Mouse (Mus musculus) liver, embryonic 16.5 days (tissue): ENCODE data around the gene Plin3. TPM values are rescaled to one million over a fixed set of nuclear protein-coding genes. Genes with fewer than 3 reads are reported as not detected.

Source experiments
- ATAC-seq: fragments of 200-750 bp; cut with Nextera tagmentation; 2 replicates; pipeline ENCODE4 v1.8.0; 2017; ENCODE audit warnings: low read depth, mild to moderate bottlenecking, moderate number of reproducible peaks, moderate library complexity
- H3K27ac ChIP-seq: fragments of 300-500 bp; sonication (generic); 2 replicates; pipeline ENCODE4 v1.5.1; 2014; ENCODE audit warnings: mild to moderate bottlenecking, low read length
- H3K27me3 ChIP-seq: fragments of 300-500 bp; sonication (generic); 2 replicates; pipeline ENCODE4 v1.6.1; 2014; ENCODE audit warnings: low read depth, low read length, mixed read lengths; ENCODE audit not compliant: control insufficient read depth, insufficient read depth
- H3K36me3 ChIP-seq: fragments of 300-500 bp; sonication (generic); 2 replicates; pipeline ENCODE4 v1.6.1; 2014; ENCODE audit warnings: mild to moderate bottlenecking; ENCODE audit not compliant: control insufficient read depth, insufficient read depth
- H3K4me1 ChIP-seq: fragments of 300-500 bp; sonication (generic); 2 replicates; pipeline ENCODE4 v1.6.1; 2014; ENCODE audit warnings: low read depth, low read length, mixed read lengths; ENCODE audit not compliant: control insufficient read depth
- H3K4me2 ChIP-seq: fragments of 300-500 bp; sonication (generic); 2 replicates; pipeline ENCODE4 v1.6.1; 2014; ENCODE audit warnings: low read depth, low read length, mixed read lengths
- H3K4me3 ChIP-seq: fragments of 300-500 bp; sonication (generic); 2 replicates; pipeline ENCODE4 v1.5.1; 2014; ENCODE audit warnings: low read depth, mild to moderate bottlenecking, low read length
- H3K9ac ChIP-seq: fragments of 300-500 bp; sonication (generic); 2 replicates; pipeline ENCODE4 v1.6.1; 2014; ENCODE audit warnings: low read depth, low read length
- H3K9me3 ChIP-seq: fragments of 300-500 bp; sonication (generic); replicated peaks from 2 replicates; pipeline ENCODE4 v1.6.1; 2016; ENCODE audit warnings: low read length; ENCODE audit not compliant: control insufficient read depth
- WGBS: fragments of 180-500 bp; shearing (Covaris S2); extraction: QIAGEN DNeasy Blood & Tissue Kit; methylation state at CpG from one replicate; pipeline ENCODE4 v1.1.7; 2014; ENCODE audit not compliant: insufficient replicate concordance; 5-methylcytosine and 5-hydroxymethylcytosine counted together
- polyA plus RNA-seq: library from polyadenylated mRNA; unstranded; fragments of >200 nt; fragmentation: Nextera tagmentation; extraction: Ambion mirVana; gene quantifications from 2 replicates; pipeline ENCODE4 v1.2.1, GENCODE M21; 2015

The Plin3 gene
- 35.9 and 37.6 TPM in 2 replicates for polyA plus RNA-seq

DNA sequence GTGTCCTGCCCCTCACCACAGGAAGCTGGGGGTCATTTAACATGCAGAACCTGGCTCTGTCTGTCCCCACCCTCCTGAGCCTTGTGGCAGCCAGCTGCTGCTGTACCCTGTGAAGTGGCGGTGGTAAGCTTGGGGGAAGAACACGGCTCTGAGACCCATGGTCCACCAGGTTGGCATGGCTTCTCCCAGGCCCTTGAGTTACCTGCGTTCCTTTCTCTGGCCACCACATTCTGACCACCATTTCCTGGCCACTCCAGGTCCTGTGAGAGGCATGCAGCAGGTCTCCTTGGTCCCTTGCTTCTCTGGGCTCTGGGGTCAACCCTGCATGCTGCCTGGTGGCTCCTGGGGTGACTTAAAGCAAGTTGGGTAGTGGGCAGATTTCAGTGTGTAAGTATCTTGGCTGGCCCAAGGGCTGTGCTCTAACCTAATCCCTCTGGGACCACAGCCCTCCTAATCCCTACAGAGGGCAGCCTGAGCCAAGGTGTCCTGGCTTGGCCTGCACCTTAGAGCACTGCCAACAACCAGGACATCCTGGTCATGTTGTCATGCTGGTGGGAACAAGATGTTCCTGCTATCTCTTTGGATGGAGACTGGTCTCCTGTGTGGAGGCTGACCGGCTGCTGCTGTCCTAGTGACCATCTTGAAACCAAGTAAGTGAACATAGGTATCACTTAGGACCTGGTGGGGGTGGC, at the start of gene Plin3:
TSS of gene Plin3 (minus strand) at position 343 of the 692 bp plus-strand sequence.
- no peak for ATAC-seq
- Histone ChIP-seq H3K27ac (no peak within 1 kb of the TSS; the same call in 1 of the 2 replicates), H3K4me3 (no peak within 1 kb of the TSS), H3K4me2 (peak within 1 kb of the TSS; percentile 70), H3K27me3 (no peaks in the 10 kb centered on the region), H3K36me3 (no peaks in the 10 kb centered on the region), H3K9me3 (no peaks in the 10 kb centered on the region), H3K9ac (no peak within 1 kb of the TSS; the same call in 1 of the 2 replicates), H3K4me1 (peaks cover 44% of the 10 kb centered on the region)
- WGBS = 83% methylated on average over 4 of the region's 4 CpGs

DNA sequence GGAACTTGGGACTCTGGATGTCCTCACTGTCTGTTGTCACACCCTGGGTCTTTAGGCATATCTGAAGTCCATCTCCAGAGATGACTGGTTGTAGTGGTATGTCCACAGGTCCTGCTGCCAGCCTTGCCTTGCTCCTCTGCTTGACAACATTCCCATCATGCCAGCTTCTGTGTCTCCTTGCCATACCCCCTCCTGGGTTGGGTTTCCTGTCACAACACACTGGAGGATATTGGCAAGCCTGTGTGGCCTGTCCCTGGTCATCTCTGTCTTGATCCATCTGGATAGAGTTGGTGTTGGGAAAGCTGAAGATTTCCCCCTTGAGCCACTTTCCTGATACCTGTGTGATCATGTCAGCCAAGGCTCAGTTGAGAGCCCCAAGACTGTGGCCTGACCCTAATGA, 48.0 kb upstream of the Plin3 start:
- Histone ChIP-seq H3K36me3 (no peaks in the 10 kb centered on the region), H3K4me3 (no peak overlapping the region), H3K9ac (no peak overlapping the region), H3K27me3 (no peaks in the 10 kb centered on the region), H3K9me3 (no peaks in the 10 kb centered on the region), H3K27ac (no peak overlapping the region), H3K4me2 (no peak overlapping the region), H3K4me1 (peaks cover 4% of the 10 kb centered on the region; the same call in 1 of the 2 replicates)
- ATAC-seq = no peak

DNA sequence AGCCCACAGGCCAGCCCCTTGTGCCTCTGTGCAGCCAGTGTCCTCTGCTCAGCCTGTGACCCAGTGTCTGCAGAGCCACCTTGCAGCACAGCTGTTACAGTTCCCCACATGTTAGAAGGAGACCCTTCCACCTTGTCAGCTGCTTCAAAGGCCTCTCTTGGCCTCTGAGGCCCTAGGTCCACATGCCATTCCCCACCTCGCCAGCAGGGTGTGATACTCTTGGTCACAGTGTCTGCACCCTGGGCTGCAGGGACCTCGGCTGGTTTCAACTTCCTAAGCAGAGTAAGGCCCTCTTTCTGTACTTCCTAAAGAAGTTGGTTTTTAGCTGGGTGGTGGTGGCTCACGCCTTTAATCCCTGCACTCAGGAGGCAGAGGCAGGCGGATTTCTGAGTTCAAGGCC, 46.2 kb upstream of the Plin3 start:
- Histone ChIP-seq H3K9ac (no peak overlapping the region), H3K4me2 (no peak overlapping the region), H3K4me3 (no peak overlapping the region), H3K4me1 (peaks cover 4% of the 10 kb centered on the region; the same call in 1 of the 2 replicates), H3K27ac (no peak overlapping the region), H3K27me3 (no peaks in the 10 kb centered on the region), H3K9me3 (no peaks in the 10 kb centered on the region), H3K36me3 (no peaks in the 10 kb centered on the region)
- WGBS = 21% methylated on average over 4 of the region's 4 CpGs
- peak; percentile 35; the same call in 1 of the 2 replicates for ATAC-seq

DNA sequence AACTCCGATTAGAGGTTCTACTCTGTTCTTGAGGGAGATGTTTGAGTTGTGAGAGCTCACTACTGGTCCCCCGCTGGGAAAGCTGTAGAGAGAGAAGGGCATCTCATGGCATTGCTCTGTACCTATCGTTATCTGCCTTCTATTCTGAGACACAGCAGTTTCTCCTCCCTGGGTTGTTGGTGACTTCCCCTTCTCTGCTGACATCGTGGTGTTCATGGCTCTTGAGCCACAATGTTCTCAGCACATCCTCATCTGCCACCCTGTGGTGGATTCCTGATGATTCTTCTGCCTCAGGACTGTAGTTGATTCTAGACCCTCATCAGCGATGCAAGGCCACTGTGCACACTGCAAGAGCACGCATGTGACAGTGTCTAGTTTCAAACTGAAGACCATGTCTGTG, 45.1 kb upstream of the Plin3 start:
- no peak overlapping the region for H3K9ac ChIP-seq
- 0 out of 2 replicates have a peak, but pooled peaks cover 3% of the 10 kb centered on the region for H3K4me1 ChIP-seq
- H3K4me3 ChIP-seq = no peak overlapping the region
- no peaks in the 10 kb centered on the region for H3K9me3 ChIP-seq
- no peaks in the 10 kb centered on the region for H3K27me3 ChIP-seq
- H3K27ac ChIP-seq = no peak overlapping the region
- no peaks in the 10 kb centered on the region for H3K36me3 ChIP-seq
- no peak for ATAC-seq
- H3K4me2 ChIP-seq = no peak overlapping the region
- WGBS = 50% methylated on average over 6 of the region's 6 CpGs

GRCm38 (mm10) chr17:56337190-56337589, 44.5 kb upstream of the Plin3 start:
- no peak overlapping the region for H3K4me2 ChIP-seq
- H3K27ac ChIP-seq = no peak overlapping the region
- 24% methylated on average over 4 of the region's 4 CpGs for WGBS
- H3K36me3 ChIP-seq = no peaks in the 10 kb centered on the region
- no peaks in the 10 kb centered on the region for H3K9me3 ChIP-seq
- ATAC-seq = peak; percentile 7; the same call in 1 of the 2 replicates
- no peak overlapping the region for H3K4me3 ChIP-seq
- H3K4me1 ChIP-seq = 0 out of 2 replicates have a peak, but pooled peaks cover 3% of the 10 kb centered on the region
- H3K9ac ChIP-seq = no peak overlapping the region
- H3K27me3 ChIP-seq = no peaks in the 10 kb centered on the region

- H3K4me1 ChIP-seq = peaks cover 10% of the 10 kb centered on the region
- H3K36me3 ChIP-seq = no peaks in the 10 kb centered on the region
- no peak overlapping the region for H3K9ac ChIP-seq
- H3K27ac ChIP-seq = no peak overlapping the region
- no peaks in the 10 kb centered on the region for H3K27me3 ChIP-seq
- ATAC-seq = no peak
- no peak overlapping the region for H3K4me3 ChIP-seq
- H3K4me2 ChIP-seq = no peak overlapping the region
- WGBS = 59% methylated on average over 8 of the region's 8 CpGs
- no peaks in the 10 kb centered on the region for H3K9me3 ChIP-seq
These were observed 40.3 kb upstream of the Plin3 start for GRCm38 (mm10) chr17:56332987-56333386.

DNA sequence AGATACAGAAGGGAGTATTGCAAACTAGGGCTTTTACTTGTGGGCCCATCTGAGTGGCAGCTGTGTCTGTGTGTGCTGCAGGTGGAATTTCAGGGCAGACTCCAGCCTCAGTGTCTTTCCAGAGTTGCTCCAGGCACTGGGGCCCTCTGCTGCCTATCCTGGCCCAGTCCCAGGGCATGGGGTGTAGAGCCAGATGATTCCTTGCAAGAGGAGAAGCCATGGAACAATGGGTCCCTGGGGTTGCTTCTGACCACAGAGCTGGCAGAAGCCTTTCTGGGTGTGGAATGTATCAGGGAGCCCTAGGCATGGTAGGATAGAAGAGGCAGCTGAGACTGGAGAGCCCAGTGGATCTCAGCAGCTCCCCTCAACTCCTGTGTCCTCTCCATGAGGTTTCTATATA, 38.6 kb upstream of the Plin3 start:
- no peak for ATAC-seq
- H3K9me3 ChIP-seq = no peaks in the 10 kb centered on the region
- H3K4me3 ChIP-seq = no peak overlapping the region
- H3K4me2 ChIP-seq = no peak overlapping the region
- H3K27me3 ChIP-seq = no peaks in the 10 kb centered on the region
- no peaks in the 10 kb centered on the region for H3K36me3 ChIP-seq
- H3K4me1 ChIP-seq = peaks cover 27% of the 10 kb centered on the region
- H3K9ac ChIP-seq = no peak overlapping the region
- no peak overlapping the region for H3K27ac ChIP-seq

DNA sequence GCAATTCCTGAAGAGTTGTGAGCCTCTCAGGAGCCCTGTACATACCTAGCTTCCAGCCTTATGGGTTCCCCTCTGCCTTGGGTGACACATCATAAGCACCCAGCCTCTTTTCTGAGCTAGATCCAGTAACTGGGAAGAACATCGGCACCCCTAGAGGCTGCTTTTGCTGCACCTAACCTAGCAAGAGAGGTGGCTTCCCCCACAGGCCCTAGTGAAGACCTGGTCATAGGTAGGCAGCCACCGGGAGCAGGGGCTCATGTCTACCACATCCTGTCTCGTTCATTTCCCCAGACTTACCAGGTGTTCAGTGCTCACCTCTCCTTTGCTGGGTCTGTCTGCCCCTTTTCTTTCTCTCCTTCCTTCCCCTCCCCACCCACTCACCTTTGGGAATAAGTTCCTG, 37.7 kb upstream of the Plin3 start:
- ATAC-seq = no peak
- Histone ChIP-seq H3K27ac (no peak overlapping the region), H3K4me1 (peaks cover 28% of the 10 kb centered on the region), H3K4me2 (no peak overlapping the region), H3K4me3 (no peak overlapping the region), H3K9ac (no peak overlapping the region), H3K36me3 (no peaks in the 10 kb centered on the region), H3K9me3 (no peaks in the 10 kb centered on the region), H3K27me3 (no peaks in the 10 kb centered on the region)
- 67% methylated on average over 3 of the region's 3 CpGs for WGBS

- H3K4me1 ChIP-seq = peaks cover 39% of the 10 kb centered on the region
These were observed 36.6 kb upstream of the Plin3 start for GRCm38 (mm10) chr17:56329267-56329666.

More at GRCm38 (mm10) chr17:56329267-56329666, 36.6 kb upstream of the Plin3 start:
- ATAC-seq = no peak
- H3K27ac ChIP-seq = peak overlapping the region; percentile 38; the same call in 1 of the 2 replicates
- no peaks in the 10 kb centered on the region for H3K9me3 ChIP-seq
- H3K27me3 ChIP-seq = no peaks in the 10 kb centered on the region
- no peak overlapping the region for H3K4me2 ChIP-seq
- no peak overlapping the region for H3K4me3 ChIP-seq
- H3K9ac ChIP-seq = no peak overlapping the region
- no peaks in the 10 kb centered on the region for H3K36me3 ChIP-seq
